Mouse (Mus musculus) limb, embryonic 14.5 days (tissue): ENCODE data around the gene Gm10447. TPM values are rescaled to one million over a fixed set of nuclear protein-coding genes. Genes with fewer than 3 reads are reported as not detected.

Experiments used
- ATAC-seq: fragments of 200-750 bp; cut with Nextera tagmentation; 2 replicates; pipeline ENCODE4 v1.8.0; 2017; ENCODE audit warnings: low read depth, moderate number of reproducible peaks, moderate TSS enrichment; ENCODE audit not compliant: low FRiP score
- DNase-seq: peaks from one replicate; pipeline ENCODE4 v3.0.0-alpha.2; 2015; ENCODE audit warnings: low spot score
- H3K27ac ChIP-seq: fragments of 300-500 bp; sonication (generic); replicated peaks from 2 replicates; pipeline ENCODE4 v1.5.1; 2014; ENCODE audit warnings: low read depth, mild to moderate bottlenecking, low read length, moderate library complexity, mixed read lengths
- H3K27me3 ChIP-seq: fragments of 300-500 bp; sonication (generic); 2 replicates; pipeline ENCODE4 v1.6.1; 2014; ENCODE audit warnings: low read length, mixed read lengths; ENCODE audit not compliant: control insufficient read depth, insufficient read depth
- H3K36me3 ChIP-seq: fragments of 300-500 bp; sonication (generic); 2 replicates; pipeline ENCODE4 v1.6.1; 2014; ENCODE audit warnings: mild to moderate bottlenecking, low read length, moderate library complexity, mixed read lengths; ENCODE audit not compliant: control insufficient read depth, insufficient read depth
- H3K4me1 ChIP-seq: fragments of 300-500 bp; sonication (generic); 2 replicates; pipeline ENCODE4 v1.6.1; 2014; ENCODE audit warnings: antibody characterized with exemption, low read length, mixed read lengths; ENCODE audit not compliant: control insufficient read depth, insufficient read depth
- H3K4me2 ChIP-seq: fragments of 300-500 bp; sonication (generic); replicated peaks from 2 replicates; pipeline ENCODE4 v1.6.1; 2014; ENCODE audit warnings: low read depth, mild to moderate bottlenecking, low read length, moderate library complexity; ENCODE audit not compliant: severe bottlenecking
- H3K4me3 ChIP-seq: fragments of 300-500 bp; sonication (generic); replicated peaks from 2 replicates; pipeline ENCODE4 v1.5.1; 2014; ENCODE audit warnings: low read length
- H3K9ac ChIP-seq: fragments of 300-500 bp; sonication (generic); 2 replicates; pipeline ENCODE4 v1.6.1; 2014; ENCODE audit warnings: mild to moderate bottlenecking, low read depth, low read length, moderate library complexity; ENCODE audit not compliant: severe bottlenecking
- H3K9me3 ChIP-seq: fragments of 300-500 bp; sonication (generic); 2 replicates; pipeline ENCODE4 v1.6.1; 2016; ENCODE audit warnings: low read length; ENCODE audit not compliant: control insufficient read depth
- POLR2A ChIP-seq: fragments of 200-500 bp; IDR thresholded peaks from 2 replicates; pipeline ENCODE4 v1.8.0; 2012; ENCODE audit warnings: inconsistent platforms, mild to moderate bottlenecking, moderate library complexity, borderline replicate concordance; ENCODE audit not compliant: insufficient read depth, insufficient read length; ENCODE audit errors: extremely low read depth
- WGBS: fragments of 180-500 bp; shearing (Covaris S2); extraction: QIAGEN DNeasy Blood & Tissue Kit; methylation state at CpG from one replicate; pipeline ENCODE4 v1.1.7; 2014; 5-methylcytosine and 5-hydroxymethylcytosine counted together
- polyA plus RNA-seq, 2 experiments: library from polyadenylated mRNA; depleted of rRNA in 1 of 2; stranded (reverse) in 1 of 2; unstranded in 1 of 2; fragments of >200 nt; fragmentation: Nextera tagmentation in 1 of 2; extraction: Ambion mirVana in 1 of 2; gene quantifications; 2 replicates each; pipeline versions ENCODE4 v1.2.1 to v1.2.3; 2012 to 2014

Gene Gm10447
- polyA plus RNA-seq (2012; rRNA removed): 0.41 and 0.83 TPM in 2 replicates
- polyA plus RNA-seq (2014; fragmentation: Nextera tagmentation; extraction: Ambion mirVana): 0.08 TPM in 1 of 2 replicates, not detected in the other

GRCm38 (mm10) chr11:53456474-53457371, at the start of gene Gm10447, which contains the start of gene Shroom1:
Gene Gm10447, minus strand, starts transcription at chr11:53457110.
Gene Shroom1, plus strand, starts transcription at chr11:53457205.
- ATAC-seq: peak; percentile 92
- peak; percentile 56; the same call in 1 of the 2 replicates for TF ChIP-seq POLR2A
- WGBS: 2% methylated on average over 32 of the region's 42 CpGs
- H3K4me2 ChIP-seq: peak within 1 kb of the TSS; percentile 87
- peak within 1 kb of the TSS; percentile 51 for H3K4me3 ChIP-seq
- H3K36me3 ChIP-seq: no peaks in the 10 kb centered on the region
- DNase-seq: peak; percentile 61
- H3K9ac ChIP-seq: peak within 1 kb of the TSS; percentile 68
- H3K27me3 ChIP-seq: no peaks in the 10 kb centered on the region
- peaks cover 7% of the 10 kb centered on the region; the same call in 1 of the 2 replicates for H3K4me1 ChIP-seq
- H3K9me3 ChIP-seq: no peaks in the 10 kb centered on the region
- no peak within 1 kb of the TSS; the same call in 1 of the 2 replicates for H3K27ac ChIP-seq

- TF ChIP-seq POLR2A: no peak
- Histone ChIP-seq H3K9me3 (no peaks in the 10 kb centered on the region), H3K4me2 (no peak overlapping the region), H3K9ac (no peak overlapping the region), H3K4me3 (no peak overlapping the region), H3K4me1 (0 out of 2 replicates have a peak, but pooled peaks cover 3% of the 10 kb centered on the region), H3K36me3 (no peaks in the 10 kb centered on the region), H3K27me3 (no peaks in the 10 kb centered on the region), H3K27ac (no peak overlapping the region)
- WGBS: 38% methylated on average over 4 of the region's 5 CpGs
- DNase-seq: no peak
- no peak for ATAC-seq
These were observed 48.2 kb upstream of the Gm10447 start for GRCm38 (mm10) chr11:53505026-53505663.

- no peak for DNase-seq
- H3K4me1 ChIP-seq: 0 out of 2 replicates have a peak, but pooled peaks cover 3% of the 10 kb centered on the region
These were observed 47.5 kb upstream of the Gm10447 start for GRCm38 (mm10) chr11:53504376-53504775.

GRCm38 (mm10) chr11:53503738-53504137, 46.8 kb upstream of the Gm10447 start:
- H3K27me3 ChIP-seq: no peaks in the 10 kb centered on the region
- 0 out of 2 replicates have a peak, but pooled peaks cover 3% of the 10 kb centered on the region for H3K4me1 ChIP-seq
- no peak overlapping the region for H3K9ac ChIP-seq
- H3K9me3 ChIP-seq: no peaks in the 10 kb centered on the region
- H3K36me3 ChIP-seq: no peaks in the 10 kb centered on the region
- ATAC-seq: no peak
- WGBS: 84% methylated on average over 5 of the region's 5 CpGs
- H3K27ac ChIP-seq: no peak overlapping the region
- DNase-seq: no peak
- no peak overlapping the region for H3K4me3 ChIP-seq
- no peak for TF ChIP-seq POLR2A
- no peak overlapping the region for H3K4me2 ChIP-seq

More at GRCm38 (mm10) chr11:53504376-53504775, 47.5 kb upstream of the Gm10447 start:
- no peak for TF ChIP-seq POLR2A
- H3K9ac ChIP-seq: no peak overlapping the region
- no peak overlapping the region for H3K27ac ChIP-seq
- H3K9me3 ChIP-seq: no peaks in the 10 kb centered on the region
- H3K27me3 ChIP-seq: no peaks in the 10 kb centered on the region
- H3K4me3 ChIP-seq: no peak overlapping the region
- ATAC-seq: no peak
- WGBS: 88% methylated on average over 8 of the region's 8 CpGs
- no peak overlapping the region for H3K4me2 ChIP-seq
- H3K36me3 ChIP-seq: no peaks in the 10 kb centered on the region
